Mouse (Mus musculus) ES-E14 (cell line): ENCODE results near the gene Svs6.

Experiments used
- CHD2 ChIP-seq: IDR thresholded peaks from 2 replicates; pipeline ENCODE4 v1.6.1; 2014; ENCODE audit warnings: mild to moderate bottlenecking, low read depth, low read length, inconsistent platforms
- ZNF384 ChIP-seq: IDR thresholded peaks from 2 replicates; pipeline ENCODE4 v1.6.1; 2012; ENCODE audit warnings: low read depth, low read length, inconsistent platforms

GRCm38 (mm10) chr2:164360974-164361657 lies 44.6 kb downstream of the Svs6 start:
- TF ChIP-seq CHD2 (no peak), ZNF384 (no peak)
